ENCODE assay signal across 17 mouse cellular contexts in the genomic region with DNA sequence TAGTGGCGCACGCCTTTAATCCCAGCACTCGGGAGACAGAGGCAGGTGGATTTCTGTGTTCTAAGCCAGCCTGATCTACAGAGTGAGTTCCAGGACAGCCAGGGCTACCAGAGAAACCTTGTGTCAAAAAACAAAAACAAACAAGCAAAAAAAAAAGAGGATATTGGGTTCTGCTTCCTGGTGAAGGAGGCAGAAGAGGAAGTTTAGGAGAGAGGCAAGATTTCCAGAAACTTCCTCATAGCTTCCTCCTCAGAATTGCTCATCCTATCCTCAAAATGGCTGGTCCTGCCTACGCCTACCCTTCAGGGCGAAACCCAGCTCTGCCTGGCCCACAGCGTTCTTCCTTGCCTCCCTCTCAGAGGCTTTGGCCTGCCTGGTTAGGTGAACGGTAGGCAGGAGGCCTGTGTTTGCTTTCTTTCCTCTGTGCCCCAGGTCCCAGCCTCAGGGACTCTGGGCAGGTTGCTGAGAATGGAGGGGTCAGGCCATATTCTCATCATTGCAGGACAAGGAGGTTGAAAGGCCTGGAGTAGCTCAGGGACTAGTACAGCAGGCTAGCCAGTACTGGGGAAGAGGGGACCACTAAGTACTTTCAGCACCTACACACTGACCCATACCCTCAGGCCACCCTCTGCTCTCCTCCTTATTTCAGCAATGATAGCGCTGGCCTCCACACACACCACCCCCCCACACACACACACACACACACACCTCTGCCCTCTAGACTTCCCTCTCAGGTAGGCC.
DNase-seq lines count a peak whose midpoint lies in the region; ATAC-seq and TF ChIP-seq lines count a peak whose summit lies in the region.
"Had no signal": no experiment of that assay in that cellular context is flagged by ENCODE, and none has a peak within 500 bp of the region (broad histone marks: within the 10 kb centered on the region; RNA-seq: fewer than 3 reads in every experiment).

No protein-coding gene starts in this region.

- H3K27ac ChIP-seq in heart, adult 2 months, result peak overlapping the region; percentile 48
- peak overlapping the region; percentile 63 for H3K27ac ChIP-seq in midbrain, embryonic 10.5 days (replicated peaks)
- no peak overlapping the region for H3K27ac ChIP-seq in midbrain, embryonic 13.5 days
- H3K27ac ChIP-seq in embryonic facial prominence, embryonic 10.5 days (replicated peaks), result peak overlapping the region; percentile 61
- H3K27ac ChIP-seq in stomach, embryonic 15.5 days, result peak overlapping the region; percentile 33; the same call in 1 of the 2 replicates
- H3K27ac ChIP-seq: embryonic facial prominence, embryonic 15.5 days; kidney, embryonic 15.5 days; midbrain, embryonic 15.5 days had no signal

- TF ChIP-seq POLR2A in heart, adult 2 months (IDR thresholded peaks at IDR 0.05; ENCODE audit: insufficient read depth, low read depth, low read length), result no peak

- WGBS in heart, adult 2 months, result 87% methylated on average over 8 of the region's 8 CpGs
- WGBS in midbrain, embryonic 10.5 days, result 88% methylated on average over 8 of the region's 8 CpGs
- WGBS in midbrain, embryonic 13.5 days, result 91% methylated on average over 8 of the region's 8 CpGs
- 85% methylated on average over 8 of the region's 8 CpGs for WGBS in embryonic facial prominence, embryonic 10.5 days
- whole genome bisulfite sequencing in stomach, embryonic 15.5 days, result 87% methylated on average over 8 of the region's 8 CpGs

- H3K36me3 ChIP-seq in heart, adult 2 months (ENCODE audit: control insufficient read depth, insufficient read depth, low read length), result no peaks in the 10 kb centered on the region
- no peaks in the 10 kb centered on the region for H3K36me3 ChIP-seq in midbrain, embryonic 10.5 days
- H3K36me3 ChIP-seq in midbrain, embryonic 13.5 days, result no peaks in the 10 kb centered on the region
- no peaks in the 10 kb centered on the region for H3K36me3 ChIP-seq in embryonic facial prominence, embryonic 10.5 days (replicated peaks)
- no peaks in the 10 kb centered on the region for H3K36me3 ChIP-seq in stomach, embryonic 15.5 days
- H3K36me3 ChIP-seq: embryonic facial prominence, embryonic 15.5 days; kidney, embryonic 15.5 days; midbrain, embryonic 15.5 days had no signal

- intact Hi-C loops in heart, adult 2 months (cut with DNase I), result no loop called here
- intact Hi-C loops in heart, postnatal 36 days (cut with DNase I), result no loop called here

- no peak overlapping the region for H3K4me3 ChIP-seq in heart, adult 2 months
- H3K4me3 ChIP-seq in midbrain, embryonic 10.5 days, result no peak overlapping the region
- H3K4me3 ChIP-seq in midbrain, embryonic 13.5 days (replicated peaks), result no peak overlapping the region
- no peak overlapping the region for H3K4me3 ChIP-seq in embryonic facial prominence, embryonic 10.5 days
- H3K4me3 ChIP-seq in stomach, embryonic 15.5 days (replicated peaks), result no peak overlapping the region
- H3K4me3 ChIP-seq: embryonic facial prominence, embryonic 15.5 days; kidney, embryonic 15.5 days; midbrain, embryonic 15.5 days had no signal

- no peak for ATAC-seq in midbrain, embryonic 13.5 days
- ATAC-seq in stomach, embryonic 15.5 days (ENCODE audit: insufficient read depth, low FRiP score, low read depth), result no peak
- ATAC-seq: activated CD4-positive, CD25-positive, alpha-beta regulatory T cell, adult 4 months; midbrain, embryonic 15.5 days; Patski had no signal

- no peaks in the 10 kb centered on the region for H3K79me2 ChIP-seq in heart, adult 2 months (replicated peaks; ENCODE audit: control insufficient read depth, insufficient read depth, low read length)

- no peak for TF ChIP-seq EP300 in heart, adult 2 months (IDR thresholded peaks at IDR 0.05; ENCODE audit: insufficient read depth, low read depth, low read length)

- no peak overlapping the region for H3K9ac ChIP-seq in heart, adult 2 months (ENCODE audit: low read depth, low read length)
- no peak overlapping the region for H3K9ac ChIP-seq in midbrain, embryonic 13.5 days (replicated peaks)
- H3K9ac ChIP-seq in stomach, embryonic 15.5 days, result no peak overlapping the region
- H3K9ac ChIP-seq: embryonic facial prominence, embryonic 15.5 days; kidney, embryonic 15.5 days; midbrain, embryonic 15.5 days had no signal

- H3K4me1 ChIP-seq in heart, adult 2 months (ENCODE audit: control insufficient read depth, insufficient read depth, low read length), result peaks cover 22% of the 10 kb centered on the region
- peaks cover 35% of the 10 kb centered on the region for H3K4me1 ChIP-seq in midbrain, embryonic 10.5 days
- 0 out of 2 replicates have a peak, but pooled peaks cover 9% of the 10 kb centered on the region for H3K4me1 ChIP-seq in midbrain, embryonic 13.5 days (replicated peaks)
- H3K4me1 ChIP-seq in embryonic facial prominence, embryonic 10.5 days, result peaks cover 47% of the 10 kb centered on the region
- peaks cover 30% of the 10 kb centered on the region for H3K4me1 ChIP-seq in stomach, embryonic 15.5 days
- H3K4me1 ChIP-seq: midbrain, embryonic 15.5 days had no signal

- DNase-seq in heart, adult 2 months, result no peak
- no peak for DNase-seq in heart, postnatal 36 days
- no peak for DNase-seq in midbrain, embryonic 10.5 days (ENCODE audit: low spot score)
- no peak for DNase-seq in embryonic facial prominence, embryonic 10.5 days (ENCODE audit: low spot score)
- DNase-seq in cerebellum, postnatal 25 days, result no peak
- DNase-seq: adrenal gland, postnatal 25 days; cerebellum, adult 9-11 months; gastrocnemius, postnatal 36 days; left cerebral cortex, postnatal 4 days; lung, postnatal 36 days had no signal

- no peak for TF ChIP-seq CTCF in heart, adult 2 months (IDR thresholded peaks at IDR 0.05)

- no peak overlapping the region for H3K4me2 ChIP-seq in midbrain, embryonic 13.5 days (replicated peaks)
- H3K4me2 ChIP-seq in stomach, embryonic 15.5 days, result no peak overlapping the region
- H3K4me2 ChIP-seq: embryonic facial prominence, embryonic 15.5 days; kidney, embryonic 15.5 days; midbrain, embryonic 15.5 days had no signal

- no peaks in the 10 kb centered on the region for H3K27me3 ChIP-seq in heart, adult 2 months (ENCODE audit: control insufficient read depth, insufficient read depth, low read length)
- H3K27me3 ChIP-seq in midbrain, embryonic 10.5 days (ENCODE audit: low read depth, poor library complexity, severe bottlenecking), result no peaks in the 10 kb centered on the region
- no peaks in the 10 kb centered on the region for H3K27me3 ChIP-seq in midbrain, embryonic 13.5 days
- no peaks in the 10 kb centered on the region for H3K27me3 ChIP-seq in embryonic facial prominence, embryonic 10.5 days (replicated peaks; ENCODE audit: low read depth, poor library complexity, severe bottlenecking)
- no peaks in the 10 kb centered on the region for H3K27me3 ChIP-seq in stomach, embryonic 15.5 days (replicated peaks)
- H3K27me3 ChIP-seq: embryonic facial prominence, embryonic 15.5 days; kidney, embryonic 15.5 days; midbrain, embryonic 15.5 days; Patski had no signal

- H3K9me3 ChIP-seq in midbrain, embryonic 10.5 days (replicated peaks), result no peaks in the 10 kb centered on the region
- H3K9me3 ChIP-seq in midbrain, embryonic 13.5 days, result no peaks in the 10 kb centered on the region
- no peaks in the 10 kb centered on the region for H3K9me3 ChIP-seq in embryonic facial prominence, embryonic 10.5 days
- no peaks in the 10 kb centered on the region for H3K9me3 ChIP-seq in stomach, embryonic 15.5 days
- H3K9me3 ChIP-seq: embryonic facial prominence, embryonic 15.5 days; kidney, embryonic 15.5 days; midbrain, embryonic 15.5 days had no signal
